Mouse (Mus musculus): ENCODE results near the gene Hist1h3f. TPM values are rescaled to one million over a fixed set of nuclear protein-coding genes. Genes with fewer than 3 reads are reported as not detected.

Gene Hist1h3f
- total RNA-seq, 2 experiments from 2014 or later: 457 to 468 TPM

Other genes starting within 250 kb of the Hist1h3f start
- 1 to 10 TPM; 9.4 to 9.9 TPM for gene Zfp322a, start 174.8 kb upstream of the Hist1h3f start, total RNA-seq (2023)
- 10 to 100 TPM in 1 of 2 experiments, 1 to 10 TPM in 1; 8.7 to 10.1 TPM for gene Abt1, start 120.2 kb upstream of the Hist1h3f start, total RNA-seq (2023)
- under 1 TPM; 0.11 to 0.29 TPM for gene Btn1a1, start 78.2 kb upstream of the Hist1h3f start, total RNA-seq (2023)
- not detected for gene Btn2a2, start 55.2 kb upstream of the Hist1h3f start, total RNA-seq (2023)
- 1,000 to 10,000 TPM; 1,672 to 1,684 TPM for gene Hist1h4h, start 13.0 kb upstream of the Hist1h3f start, total RNA-seq (2023)
- gene Hist1h2af, start 10.1 kb upstream of the Hist1h3f start, total RNA-seq (2023): 1,000 to 10,000 TPM; 1,080 to 1,089 TPM
- gene Hist1h3g, start 8.6 kb upstream of the Hist1h3f start, total RNA-seq (2023): 100 to 1,000 TPM; 354 to 358 TPM
- gene Hist1h2bh, start 660 bp upstream of the Hist1h3f start, total RNA-seq (2023): 100 to 1,000 TPM; 133 to 136 TPM
- 1,000 to 10,000 TPM; 2,366 to 2,514 TPM for gene Hist1h4f, start 7.6 kb downstream of the Hist1h3f start, total RNA-seq (2023)
- 100 to 1,000 TPM; 108 to 121 TPM for gene Hist1h1d, start 9.2 kb downstream of the Hist1h3f start, total RNA-seq (2023)
- gene Hist1h3e, start 18.3 kb downstream of the Hist1h3f start, total RNA-seq (2023): 100 to 1,000 TPM; 839 to 947 TPM
- 100 to 1,000 TPM; 191 to 199 TPM for gene Hist1h2ae, start 27.2 kb downstream of the Hist1h3f start, total RNA-seq (2023)
- 1,000 to 10,000 TPM; 1,545 to 1,845 TPM for gene Hist1h2bg, start 27.3 kb downstream of the Hist1h3f start, total RNA-seq (2023)
- gene Hist1h2bf, start 30.1 kb downstream of the Hist1h3f start, total RNA-seq (2023): 1,000 to 10,000 TPM; 1,042 to 1,254 TPM
- 100 to 1,000 TPM; 115 to 121 TPM for gene Hist1h2ad, start 30.3 kb downstream of the Hist1h3f start, total RNA-seq (2023)
- gene Hist1h3d, start 31.7 kb downstream of the Hist1h3f start, total RNA-seq (2023): 100 to 1,000 TPM; 147 to 159 TPM
- 100 to 1,000 TPM; 726 to 742 TPM for gene Hist1h4d, start 37.5 kb downstream of the Hist1h3f start, total RNA-seq (2023)
- 100 to 1,000 TPM; 103 to 111 TPM for gene Hist1h2be, start 77.1 kb downstream of the Hist1h3f start, total RNA-seq (2023)
- gene Hist1h1e, start 78.5 kb downstream of the Hist1h3f start, total RNA-seq (2023): 100 to 1,000 TPM; 779 TPM
- gene Hist1h2ac, start 139.9 kb downstream of the Hist1h3f start, total RNA-seq (2023): 10 to 100 TPM; 48.0 to 51.5 TPM
- gene Hist1h2bc, start 140.1 kb downstream of the Hist1h3f start, total RNA-seq (2023): 100 to 1,000 TPM in 1 of 2 experiments, 10 to 100 TPM in 1; 97.4 to 109 TPM
- gene Hist1h1t, start 151.8 kb downstream of the Hist1h3f start, total RNA-seq (2023): 1 to 10 TPM in 1 of 2 experiments, under 1 TPM in 1; 0.86 to 1.1 TPM
- 100 to 1,000 TPM; 391 to 419 TPM for gene Hist1h4c, start 154.4 kb downstream of the Hist1h3f start, total RNA-seq (2023)
- gene Hfe, start 166.8 kb downstream of the Hist1h3f start, total RNA-seq (2023): 1 to 10 TPM; 4.2 to 6.6 TPM
- gene Hist1h1c, start 194.8 kb downstream of the Hist1h3f start, total RNA-seq (2023): 1,000 to 10,000 TPM; 1,619 to 1,663 TPM
- gene Hist1h3c, start 201.6 kb downstream of the Hist1h3f start, total RNA-seq (2023): 100 to 1,000 TPM; 617 to 658 TPM
- 100 to 1,000 TPM; 868 to 875 TPM for gene Hist1h2bb, start 202.7 kb downstream of the Hist1h3f start, total RNA-seq (2023)
- gene Hist1h2ab, start 207.1 kb downstream of the Hist1h3f start, total RNA-seq (2023): 1,000 to 10,000 TPM; 1,294 to 1,569 TPM
- 1,000 to 10,000 TPM; 1,352 to 1,548 TPM for gene Hist1h3b, start 208.2 kb downstream of the Hist1h3f start, total RNA-seq (2023)
- gene Hist1h4b, start 213.0 kb downstream of the Hist1h3f start, total RNA-seq (2023): 100 to 1,000 TPM; 569 to 600 TPM
- gene Hist1h4a, start 217.2 kb downstream of the Hist1h3f start, total RNA-seq (2023): 100 to 1,000 TPM; 541 to 562 TPM
- 1,000 to 10,000 TPM in 1 of 2 experiments, 100 to 1,000 TPM in 1; 878 to 1,040 TPM for gene Hist1h3a, start 218.3 kb downstream of the Hist1h3f start, total RNA-seq (2023)
- gene Hist1h1a, start 219.6 kb downstream of the Hist1h3f start, total RNA-seq (2023): 100 to 1,000 TPM; 455 to 460 TPM
- gene Trim38, start 225.9 kb downstream of the Hist1h3f start, total RNA-seq (2023): not detected

Measured in neutrophil, adult 59 days (primary cell).